Mouse (Mus musculus): Measurements from ENCODE around the gene Bud13. TPM values are rescaled to one million over a fixed set of nuclear protein-coding genes. Genes with fewer than 3 reads are reported as not detected.
A peak's percentile ranks its signal among the peaks of the same experiment; 100 is the strongest.

Bud13 gene
- polyA plus RNA-seq, 1 experiment from 2014 or later, result 15.7 TPM

GRCm38 (mm10) chr9:46257546-46257945 is 25.3 kb upstream of the Bud13 start:
- Histone ChIP-seq H3K4me2 (no peak overlapping the region), H3K9me3 (no peaks in the 10 kb centered on the region), H3K36me3 (no peaks in the 10 kb centered on the region), H3K4me3 (no peak overlapping the region), H3K9ac (no peak overlapping the region), H3K4me1 (replicated peaks) (no peaks in the 10 kb centered on the region), H3K27me3 (no peaks in the 10 kb centered on the region), H3K27ac (replicated peaks) (no peak overlapping the region)
- whole genome bisulfite sequencing, result 89% methylated on average over 3 of the region's 3 CpGs
- no peak for ATAC-seq (ENCODE audit: low read depth)

DNA sequence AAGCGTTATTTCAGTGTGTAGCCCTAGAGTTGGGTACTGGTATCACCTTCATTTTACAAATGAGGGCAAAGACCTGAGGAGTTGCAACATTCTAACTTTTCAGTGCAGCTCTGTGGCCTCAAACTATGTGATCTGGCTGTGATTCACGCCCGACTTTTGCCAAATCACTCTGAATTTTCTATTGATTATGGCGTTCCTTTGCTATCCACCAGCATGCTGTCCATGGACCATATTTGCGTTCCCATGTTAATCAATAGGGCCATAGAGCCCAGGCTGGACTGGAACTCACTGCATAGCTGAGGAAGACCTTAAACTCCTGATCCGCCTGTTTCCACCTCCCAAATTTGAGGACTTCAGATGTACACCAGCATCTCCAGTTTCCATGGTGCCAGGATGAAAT is 23.7 kb upstream of the Bud13 start:
- no peaks in the 10 kb centered on the region for H3K4me1 ChIP-seq (replicated peaks)
- WGBS, result 89% methylated on average over 6 of the region's 6 CpGs
- no peak for ATAC-seq (ENCODE audit: low read depth)

GRCm38 (mm10) chr9:46261131-46261530 is 21.7 kb upstream of the Bud13 start:
- no peaks in the 10 kb centered on the region for H3K9me3 ChIP-seq
- H3K4me1 ChIP-seq (replicated peaks), result no peaks in the 10 kb centered on the region
- H3K9ac ChIP-seq, result no peak overlapping the region
- 90% methylated on average over 7 of the region's 7 CpGs for WGBS
- no peak overlapping the region for H3K27ac ChIP-seq (replicated peaks)
- no peaks in the 10 kb centered on the region for H3K36me3 ChIP-seq
- no peak for ATAC-seq (ENCODE audit: low read depth)
- H3K4me2 ChIP-seq, result no peak overlapping the region
- no peaks in the 10 kb centered on the region for H3K27me3 ChIP-seq
- H3K4me3 ChIP-seq, result no peak overlapping the region

More for the DNA sequence above, 23.7 kb upstream of the Bud13 start:
- Histone ChIP-seq H3K4me3 (no peak overlapping the region), H3K9me3 (no peaks in the 10 kb centered on the region), H3K27me3 (no peaks in the 10 kb centered on the region), H3K36me3 (no peaks in the 10 kb centered on the region), H3K4me2 (no peak overlapping the region), H3K27ac (replicated peaks) (no peak overlapping the region), H3K9ac (no peak overlapping the region)

DNA sequence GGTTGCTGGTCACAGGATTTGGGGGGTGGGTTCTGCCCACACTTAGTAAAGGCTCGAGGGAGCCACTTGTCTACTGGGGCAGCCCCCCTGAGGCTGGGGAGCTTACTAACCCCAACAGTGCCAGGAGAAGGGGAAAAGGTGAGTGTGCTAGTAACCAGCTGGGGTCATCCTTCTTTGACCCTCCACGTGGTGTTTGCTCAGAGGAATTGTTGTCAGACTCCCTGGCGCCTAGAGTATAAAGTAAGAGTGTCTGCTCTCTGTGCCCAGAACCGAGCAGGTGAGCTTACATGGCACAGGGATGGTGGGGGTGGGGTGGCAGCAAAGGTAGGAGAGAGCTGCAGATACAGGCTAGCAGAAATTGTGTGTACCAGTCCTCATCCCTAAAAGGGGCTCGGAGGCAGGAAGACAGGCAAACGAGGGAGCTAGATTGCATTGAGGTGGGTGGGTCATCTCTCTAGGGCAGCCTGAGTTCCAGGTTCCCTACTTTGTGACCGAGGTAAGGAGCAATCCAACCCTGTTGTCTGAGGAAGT is 14.4 kb upstream of the Bud13 start, which contains the start of gene Apoa5:
TSS of gene Apoa5 (plus strand) at position 291 of the 531 bp plus-strand sequence.
- peaks cover 33% of the 10 kb centered on the region for H3K27me3 ChIP-seq
- H3K9ac ChIP-seq, result no peak within 1 kb of the TSS
- no peak within 1 kb of the TSS for H3K4me3 ChIP-seq
- no peak within 1 kb of the TSS for H3K4me2 ChIP-seq
- peaks cover under 1% of the 10 kb centered on the region for H3K4me1 ChIP-seq (replicated peaks)
- 59% methylated on average over 7 of the region's 7 CpGs for WGBS
- ATAC-seq (ENCODE audit: low read depth), result no peak
- no peaks in the 10 kb centered on the region for H3K9me3 ChIP-seq
- H3K36me3 ChIP-seq, result no peaks in the 10 kb centered on the region
- no peak within 1 kb of the TSS for H3K27ac ChIP-seq (replicated peaks)

DNA sequence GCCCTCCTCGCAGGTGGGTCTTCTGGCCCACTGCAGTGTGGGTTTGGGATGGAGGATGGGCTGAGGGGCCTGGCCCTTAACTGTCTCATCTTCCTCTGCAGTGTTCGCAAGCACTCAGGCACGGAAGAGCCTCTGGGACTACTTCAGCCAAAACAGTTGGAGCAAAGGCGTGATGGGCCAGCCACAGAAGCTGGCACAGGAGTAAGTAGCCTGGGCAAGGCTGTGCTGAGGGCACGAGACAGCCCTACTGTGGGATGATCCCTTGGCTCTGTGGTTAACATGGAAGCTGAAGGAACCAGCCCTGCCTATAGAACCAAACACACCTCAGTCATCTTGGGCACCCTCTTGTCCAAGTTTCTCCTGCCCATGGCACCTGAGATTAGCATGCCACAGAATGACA is 13.7 kb upstream of the Bud13 start:
- Histone ChIP-seq H3K27me3 (peaks cover 33% of the 10 kb centered on the region), H3K9me3 (no peaks in the 10 kb centered on the region), H3K36me3 (no peaks in the 10 kb centered on the region), H3K4me2 (no peak overlapping the region), H3K4me1 (replicated peaks) (peaks cover 8% of the 10 kb centered on the region), H3K9ac (no peak overlapping the region), H3K4me3 (no peak overlapping the region), H3K27ac (replicated peaks) (no peak overlapping the region)
- no peak for ATAC-seq (ENCODE audit: low read depth)
- WGBS, result 79% methylated on average over 5 of the region's 5 CpGs

DNA sequence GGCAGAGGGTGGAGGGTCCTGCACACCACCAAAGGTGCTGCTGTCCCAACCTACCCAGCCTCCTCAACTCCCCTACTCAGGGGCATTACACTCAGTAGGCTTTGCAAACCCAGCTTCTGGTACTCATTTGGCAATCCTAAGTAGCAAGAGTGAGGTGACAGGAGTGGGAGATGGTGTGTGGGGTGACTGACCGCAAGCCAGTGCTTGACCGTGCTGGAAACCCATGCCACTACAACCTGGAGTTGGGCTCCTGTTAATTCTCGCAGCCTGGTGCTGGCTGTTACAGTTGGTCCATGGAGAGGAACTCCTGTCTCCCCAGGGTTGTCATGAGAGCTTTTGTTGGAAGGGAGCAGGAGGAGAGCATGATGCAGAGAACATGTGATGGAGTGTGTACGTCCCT is 12.0 kb upstream of the Bud13 start:
- 91% methylated on average over 4 of the region's 4 CpGs for WGBS
- Histone ChIP-seq H3K9ac (no peak overlapping the region), H3K27me3 (peaks cover 33% of the 10 kb centered on the region), H3K9me3 (no peaks in the 10 kb centered on the region), H3K4me1 (replicated peaks) (peaks cover 14% of the 10 kb centered on the region), H3K27ac (replicated peaks) (no peak overlapping the region), H3K36me3 (peaks cover 15% of the 10 kb centered on the region), H3K4me2 (no peak overlapping the region), H3K4me3 (no peak overlapping the region)
- no peak for ATAC-seq (ENCODE audit: low read depth)

DNA sequence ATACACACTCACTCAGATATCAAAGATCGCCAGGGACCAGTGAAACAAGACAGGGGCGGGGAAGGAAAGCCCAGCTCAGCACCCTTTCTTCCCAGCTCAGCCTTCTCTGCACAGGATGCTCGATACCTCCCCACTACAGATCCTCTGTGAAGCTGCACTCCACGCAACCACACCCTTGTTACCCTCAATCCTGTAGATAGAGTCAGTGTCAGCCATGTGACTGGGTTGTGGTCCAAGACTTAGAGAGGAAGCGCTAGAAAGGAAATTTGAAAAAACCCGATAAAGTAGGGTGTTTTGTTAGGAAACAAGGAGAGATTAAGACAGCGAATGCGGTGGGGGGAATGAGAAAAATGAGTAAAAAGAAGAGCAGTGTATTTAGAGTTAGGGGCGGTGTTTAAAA is 10.7 kb upstream of the Bud13 start:
- H3K4me3 ChIP-seq, result no peak overlapping the region
- no peaks in the 10 kb centered on the region for H3K9me3 ChIP-seq
- ATAC-seq (ENCODE audit: low read depth), result no peak
- H3K4me2 ChIP-seq, result peak overlapping the region; percentile 90; the same call in 1 of the 2 replicates
- 90% methylated on average over 9 of the region's 9 CpGs for WGBS
- no peak overlapping the region for H3K9ac ChIP-seq
- peaks cover 33% of the 10 kb centered on the region for H3K27me3 ChIP-seq
- no peak overlapping the region for H3K27ac ChIP-seq (replicated peaks)
- peaks cover 14% of the 10 kb centered on the region for H3K4me1 ChIP-seq (replicated peaks)
- H3K36me3 ChIP-seq, result peaks cover 28% of the 10 kb centered on the region

DNA sequence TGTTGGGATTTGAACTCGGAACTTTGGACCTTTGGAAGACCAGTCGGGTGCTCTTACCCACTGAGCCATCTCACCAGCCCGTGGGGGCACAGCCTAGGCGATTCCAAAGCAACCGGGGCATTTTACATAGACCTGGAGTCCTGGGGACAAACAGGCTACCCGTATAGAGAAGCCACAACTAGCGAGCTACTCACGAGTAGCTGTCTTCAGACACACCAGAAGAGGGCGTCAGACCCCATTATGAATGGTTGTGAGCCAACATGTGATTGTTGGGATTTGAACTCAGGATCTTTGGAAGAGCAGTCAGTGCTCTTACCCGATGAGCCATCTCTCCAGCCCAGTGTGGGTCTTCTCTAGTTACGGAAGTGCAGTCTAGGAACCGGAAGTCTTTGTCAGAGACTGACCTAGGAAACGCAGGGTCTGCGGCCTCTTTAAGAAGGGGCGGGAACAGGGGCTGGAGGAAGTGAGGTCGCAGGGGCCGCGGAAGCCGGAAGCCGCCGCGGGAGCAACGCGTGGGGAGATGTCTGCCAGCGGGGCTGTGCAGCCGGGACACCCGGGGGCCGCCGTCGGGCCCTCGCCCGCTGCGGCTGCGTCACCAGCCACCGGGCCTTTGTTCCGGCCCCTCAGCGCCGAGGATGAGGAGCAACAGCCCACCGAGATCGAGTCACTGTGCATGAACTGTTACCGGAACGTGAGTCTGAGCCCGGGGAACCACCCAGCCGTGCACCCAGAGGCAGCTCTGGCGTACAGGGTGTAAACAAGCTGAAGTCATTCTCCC is 9.9 kb upstream of the Bud13 start, which contains the start of gene Zpr1:
TSS of gene Zpr1 (plus strand) at position 388 of the 778 bp plus-strand sequence.
- Histone ChIP-seq H3K27me3 (peaks cover 27% of the 10 kb centered on the region), H3K4me3 (peak within 1 kb of the TSS; percentile 76), H3K9ac (peak within 1 kb of the TSS; percentile 77), H3K36me3 (peaks cover 36% of the 10 kb centered on the region), H3K27ac (replicated peaks) (peak within 1 kb of the TSS; percentile 57), H3K4me1 (replicated peaks) (peaks cover 14% of the 10 kb centered on the region), H3K9me3 (no peaks in the 10 kb centered on the region), H3K4me2 (peak within 1 kb of the TSS; percentile 90)
- WGBS, result 5% methylated on average over 45 of the region's 45 CpGs
- peak; percentile 98 for ATAC-seq (ENCODE audit: low read depth)

DNA sequence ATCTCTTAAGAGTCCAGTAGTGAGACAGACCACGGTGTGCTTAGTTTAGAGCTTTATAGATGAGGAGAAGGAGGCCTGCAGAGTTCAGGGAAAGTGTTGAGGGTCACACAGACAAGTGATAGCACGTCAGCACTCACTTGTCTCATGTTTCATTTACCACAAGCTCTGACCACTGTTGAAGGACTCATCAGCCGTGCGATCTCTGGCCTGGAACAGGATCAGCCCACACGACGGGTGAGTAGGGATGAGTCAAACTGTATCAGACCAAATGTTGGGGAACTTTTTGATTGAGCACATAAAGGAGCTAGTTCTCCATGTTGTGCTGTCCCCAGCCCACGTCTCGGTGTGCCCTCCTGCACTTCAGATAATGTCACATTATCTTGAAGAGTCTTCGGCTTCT is 8.3 kb upstream of the Bud13 start:
- Histone ChIP-seq H3K9me3 (no peaks in the 10 kb centered on the region), H3K27me3 (peaks cover 21% of the 10 kb centered on the region), H3K36me3 (peaks cover 50% of the 10 kb centered on the region), H3K27ac (replicated peaks) (no peak overlapping the region), H3K4me2 (peak overlapping the region; percentile 90), H3K9ac (no peak overlapping the region), H3K4me3 (no peak overlapping the region), H3K4me1 (replicated peaks) (peaks cover 14% of the 10 kb centered on the region)
- 93% methylated on average over 9 of the region's 9 CpGs for WGBS
- ATAC-seq (ENCODE audit: low read depth), result no peak

GRCm38 (mm10) chr9:46298381-46298780 is 15.6 kb downstream of the Bud13 start:
- no peak for ATAC-seq (ENCODE audit: low read depth)
- peaks cover 52% of the 10 kb centered on the region for H3K36me3 ChIP-seq
- H3K4me3 ChIP-seq, result no peak overlapping the region
- H3K4me1 ChIP-seq (replicated peaks), result no peaks in the 10 kb centered on the region
- H3K4me2 ChIP-seq, result no peak overlapping the region
- H3K9ac ChIP-seq, result no peak overlapping the region
- no peaks in the 10 kb centered on the region for H3K27me3 ChIP-seq
- 86% methylated on average over 4 of the region's 4 CpGs for WGBS
- no peaks in the 10 kb centered on the region for H3K9me3 ChIP-seq
- H3K27ac ChIP-seq (replicated peaks), result no peak overlapping the region

- Histone ChIP-seq H3K4me1 (replicated peaks) (no peaks in the 10 kb centered on the region), H3K27ac (replicated peaks) (no peak overlapping the region), H3K9me3 (no peaks in the 10 kb centered on the region), H3K36me3 (peaks cover 26% of the 10 kb centered on the region), H3K9ac (no peak overlapping the region), H3K4me3 (no peak overlapping the region), H3K4me2 (no peak overlapping the region), H3K27me3 (no peaks in the 10 kb centered on the region)
- ATAC-seq (ENCODE audit: low read depth), result peak; percentile 59
- WGBS, result 14% methylated on average over 2 of the region's 2 CpGs
Observed at GRCm38 (mm10) chr9:46302142-46302541, 19.3 kb downstream of the Bud13 start.

DNA sequence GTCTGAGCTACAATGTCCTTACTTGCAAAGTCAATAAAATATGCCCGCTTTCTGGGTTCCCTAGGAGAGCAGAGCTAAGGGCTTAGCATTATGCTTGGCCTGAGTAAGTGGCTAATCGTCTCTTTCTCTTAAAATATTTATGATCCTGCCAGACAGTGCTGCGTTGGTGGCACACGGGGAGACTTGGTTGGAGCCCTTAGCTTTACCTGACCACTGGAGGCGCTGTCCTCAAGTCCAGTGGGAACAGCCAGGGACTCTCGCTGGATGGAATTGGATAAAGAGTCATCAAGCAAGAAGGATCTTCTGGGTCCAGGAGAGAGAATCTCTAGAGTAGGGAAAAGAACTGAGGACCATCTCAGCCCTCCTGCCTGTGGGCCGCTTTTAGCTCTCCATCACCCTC is 26.3 kb downstream of the Bud13 start:
- Histone ChIP-seq H3K4me1 (replicated peaks) (peaks cover 13% of the 10 kb centered on the region), H3K27ac (replicated peaks) (no peak overlapping the region), H3K4me3 (no peak overlapping the region), H3K9me3 (no peaks in the 10 kb centered on the region), H3K9ac (no peak overlapping the region), H3K4me2 (no peak overlapping the region), H3K27me3 (no peaks in the 10 kb centered on the region), H3K36me3 (no peaks in the 10 kb centered on the region)
- 8% methylated on average over 7 of the region's 7 CpGs for WGBS
- ATAC-seq (ENCODE audit: low read depth), result no peak

Data from neural tube, embryonic 13.5 days (tissue).